Mouse (Mus musculus) kidney, embryonic 14.5 days (tissue): Measurements from ENCODE around the gene P3h4. TPM values are rescaled to one million over a fixed set of nuclear protein-coding genes. Genes with fewer than 3 reads are reported as not detected.
"Not testable (repeated sequence)": the region's sequence is repeated elsewhere in the genome, so short reads cannot be mapped to it uniquely, and the experiment has no call there.

ENCODE experiments used
- ATAC-seq: fragments of 200-750 bp; cut with Nextera tagmentation; 2 replicates; pipeline ENCODE4 v1.8.0; 2017; ENCODE audit warnings: moderate number of reproducible peaks, mild to moderate bottlenecking, moderate TSS enrichment, moderate library complexity; ENCODE audit not compliant: low FRiP score, low TSS enrichment
- H3K27ac ChIP-seq: fragments of 300-500 bp; sonication (generic); 2 replicates; pipeline ENCODE4 v1.5.1; 2014; ENCODE audit warnings: low read depth, mild to moderate bottlenecking, low read length, moderate library complexity, mixed read lengths
- H3K27me3 ChIP-seq: fragments of 300-500 bp; sonication (generic); 2 replicates; pipeline ENCODE4 v1.6.1; 2014; ENCODE audit warnings: mild to moderate bottlenecking, low read length; ENCODE audit not compliant: control insufficient read depth, insufficient read depth
- H3K36me3 ChIP-seq: fragments of 300-500 bp; sonication (generic); 2 replicates; pipeline ENCODE4 v1.6.1; 2014; ENCODE audit warnings: low read length, mixed read lengths; ENCODE audit not compliant: control insufficient read depth, insufficient read depth
- H3K4me1 ChIP-seq: fragments of 300-500 bp; sonication (generic); 2 replicates; pipeline ENCODE4 v1.6.1; 2014; ENCODE audit warnings: low read length, mixed read lengths; ENCODE audit not compliant: control insufficient read depth, insufficient read depth
- H3K4me2 ChIP-seq: fragments of 300-500 bp; sonication (generic); replicated peaks from 2 replicates; pipeline ENCODE4 v1.6.1; 2014; ENCODE audit warnings: low read depth, mild to moderate bottlenecking, low read length
- H3K4me3 ChIP-seq: fragments of 300-500 bp; sonication (generic); 2 replicates; pipeline ENCODE4 v1.5.1; 2014; ENCODE audit warnings: mild to moderate bottlenecking, low read length
- H3K9ac ChIP-seq: fragments of 300-500 bp; sonication (generic); 2 replicates; pipeline ENCODE4 v1.6.1; 2014; ENCODE audit warnings: low read depth, mild to moderate bottlenecking, low read length, moderate library complexity
- H3K9me3 ChIP-seq: fragments of 300-500 bp; sonication (generic); 2 replicates; pipeline ENCODE4 v1.6.1; 2016; ENCODE audit warnings: low read length; ENCODE audit not compliant: control insufficient read depth
- WGBS: fragments of 180-500 bp; shearing (Covaris S2); extraction: QIAGEN DNeasy Blood & Tissue Kit; methylation state at CpG from one replicate; pipeline ENCODE4 v1.1.7; 2014; 5-methylcytosine and 5-hydroxymethylcytosine counted together
- microRNA-seq: library from miRNA; unstranded; fragments of <30 nt; microRNA quantifications from one replicate; pipeline ENCODE4, GENCODE M21; 2016
- polyA plus RNA-seq: library from polyadenylated mRNA; unstranded; fragments of >200 nt; fragmentation: Nextera tagmentation; extraction: Ambion mirVana; gene quantifications from 2 replicates; pipeline ENCODE4 v1.2.1, GENCODE M21; 2014

P3h4 gene
- polyA plus RNA-seq, 1 experiment from 2014 or later: 59.7 TPM

GRCm38 (mm10) chr11:100362979-100363562 lies 51.6 kb downstream of the P3h4 start:
- H3K27ac ChIP-seq: no peak overlapping the region
- H3K9me3 ChIP-seq: no peaks in the 10 kb centered on the region
- no peaks in the 10 kb centered on the region for H3K4me1 ChIP-seq
- H3K4me3 ChIP-seq: no peak overlapping the region
- H3K27me3 ChIP-seq: peaks cover 7% of the 10 kb centered on the region
- H3K36me3 ChIP-seq: no peaks in the 10 kb centered on the region
- H3K4me2 ChIP-seq: no peak overlapping the region
- ATAC-seq: peak; percentile 36; the same call in 1 of the 2 replicates
- 21% methylated on average over 12 of the region's 12 CpGs for WGBS
- H3K9ac ChIP-seq: no peak overlapping the region

DNA sequence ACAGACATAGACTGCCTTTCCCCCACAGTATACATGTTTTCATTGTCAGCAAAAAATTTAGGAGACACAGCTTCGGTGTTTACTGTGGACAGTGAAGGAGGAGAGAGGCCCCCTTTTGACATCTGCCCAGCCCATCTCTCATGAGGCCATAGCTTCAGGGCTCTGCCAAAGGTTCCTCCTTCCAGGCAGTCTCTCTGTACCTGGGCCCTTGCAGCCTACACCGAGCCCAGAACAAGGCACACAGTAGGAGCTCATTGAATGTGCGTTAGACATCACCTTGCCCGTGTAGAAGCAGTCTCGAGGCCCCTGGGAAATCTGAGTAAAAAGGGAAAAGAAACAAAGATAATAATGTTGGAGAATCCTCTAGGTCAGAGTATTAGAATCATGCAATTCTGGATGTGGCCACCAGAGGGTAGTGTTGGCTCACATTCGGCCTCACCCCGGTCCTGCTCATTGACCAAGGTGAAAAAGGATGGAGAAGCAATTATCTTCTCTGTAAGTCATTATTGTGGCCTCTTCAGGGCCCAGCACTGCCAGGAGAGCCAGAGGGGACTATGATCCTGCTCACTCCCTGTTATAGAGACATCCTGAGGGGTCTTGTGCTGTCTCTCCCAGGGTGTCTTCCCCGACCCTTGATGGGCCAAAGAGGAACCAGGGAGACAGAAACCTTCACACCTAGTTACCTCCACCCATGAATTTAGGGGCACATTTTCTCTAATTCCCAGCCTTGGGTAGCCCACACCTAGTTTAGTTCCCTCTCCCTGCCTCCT lies 52.2 kb downstream of the P3h4 start:
- H3K9ac ChIP-seq: no peak overlapping the region
- H3K4me1 ChIP-seq: no peaks in the 10 kb centered on the region
- WGBS: 11% methylated on average over 8 of the region's 8 CpGs
- peak; percentile 57; the same call in 1 of the 2 replicates for ATAC-seq
- H3K27ac ChIP-seq: no peak overlapping the region
- H3K27me3 ChIP-seq: peaks cover 10% of the 10 kb centered on the region
- no peak overlapping the region for H3K4me2 ChIP-seq
- H3K9me3 ChIP-seq: no peaks in the 10 kb centered on the region
- no peak overlapping the region for H3K4me3 ChIP-seq
- no peaks in the 10 kb centered on the region for H3K36me3 ChIP-seq

DNA sequence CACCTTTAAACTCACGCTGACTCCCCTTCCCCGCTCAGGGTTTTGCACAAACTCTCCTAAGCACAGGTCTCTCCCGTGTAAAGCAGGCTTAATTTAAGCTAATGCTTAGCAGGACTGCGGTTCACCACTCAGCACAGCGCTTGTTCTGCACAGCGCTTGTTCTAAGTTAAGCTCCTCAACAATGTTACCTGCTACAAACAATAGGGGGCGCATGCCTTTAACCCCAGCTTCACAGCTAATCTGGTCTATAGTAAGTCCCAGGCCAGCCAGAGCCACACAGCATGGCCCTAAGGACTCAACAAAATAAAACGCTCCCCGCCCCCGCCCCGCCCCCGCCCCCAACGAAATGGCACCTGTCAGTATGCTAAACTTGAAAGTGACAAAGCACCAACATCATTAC lies 53.6 kb downstream of the P3h4 start:
- WGBS: no CpG with 5 or more reads among the region's 13 CpGs
- not testable (repeated sequence) for H3K9me3 ChIP-seq, H3K27ac ChIP-seq, H3K36me3 ChIP-seq, H3K4me1 ChIP-seq, H3K9ac ChIP-seq, H3K4me2 ChIP-seq, H3K4me3 ChIP-seq, ATAC-seq
- H3K27me3 ChIP-seq: peaks cover 21% of the 10 kb centered on the region

GRCm38 (mm10) chr11:100360175-100360574 lies 54.5 kb downstream of the P3h4 start:
- Histone ChIP-seq H3K4me2 (no peak overlapping the region), H3K27ac (no peak overlapping the region), H3K9ac (no peak overlapping the region), H3K4me1 (0 out of 2 replicates have a peak, but pooled peaks cover 3% of the 10 kb centered on the region), H3K9me3 (no peaks in the 10 kb centered on the region), H3K4me3 (no peak overlapping the region), H3K27me3 (peaks cover 30% of the 10 kb centered on the region), H3K36me3 (no peaks in the 10 kb centered on the region)
- 74% methylated on average over 6 of the region's 6 CpGs for WGBS
- no peak for ATAC-seq

Small RNA genes lying within 50 kb of the gene (microRNA-seq; reads per million reads assigned to microRNA genes)
- gene Gm27374: not detected

Other genes with a start within 250 kb of the P3h4 start
- gene Krt9, start 221.6 kb downstream of the P3h4 start, polyA plus RNA-seq: not detected in 2 replicates
- gene Krt14, start 207.3 kb downstream of the P3h4 start, polyA plus RNA-seq: not detected in 2 replicates
- gene Krt16, start 165.9 kb downstream of the P3h4 start, polyA plus RNA-seq: not detected in 2 replicates
- gene Krt17, start 153.8 kb downstream of the P3h4 start, polyA plus RNA-seq: 0.13 and 0.14 TPM in 2 replicates
- gene Krt42, start 145.0 kb downstream of the P3h4 start, polyA plus RNA-seq: not detected in 2 replicates
- 1,744 and 1,749 TPM in 2 replicates for gene Eif1, start 95.0 kb downstream of the P3h4 start, polyA plus RNA-seq
- gene Gast, start 80.4 kb downstream of the P3h4 start, polyA plus RNA-seq: not detected in 2 replicates
- gene Hap1, start 58.7 kb downstream of the P3h4 start, polyA plus RNA-seq: 6.0 and 6.3 TPM in 2 replicates
- gene Jup, start 17.1 kb downstream of the P3h4 start, polyA plus RNA-seq: 66.8 and 84.7 TPM in 2 replicates
- gene Fkbp10, start 861 bp upstream of the P3h4 start, polyA plus RNA-seq: 75.4 and 113 TPM in 2 replicates
- 100 and 112 TPM in 2 replicates for gene Nt5c3b, start 27.0 kb upstream of the P3h4 start, polyA plus RNA-seq
- gene Klhl10, start 27.1 kb upstream of the P3h4 start, polyA plus RNA-seq: 0.61 and 0.68 TPM in 2 replicates
- gene Klhl11, start 57.9 kb upstream of the P3h4 start, polyA plus RNA-seq: 8.5 and 12.3 TPM in 2 replicates
- gene Acly, start 113.2 kb upstream of the P3h4 start, polyA plus RNA-seq: 70.1 and 158 TPM in 2 replicates
- gene Ttc25, start 130.8 kb upstream of the P3h4 start, polyA plus RNA-seq: 0.58 and 0.77 TPM in 2 replicates
- 17.0 and 25.0 TPM in 2 replicates for gene Cnp, start 160.1 kb upstream of the P3h4 start, polyA plus RNA-seq
- 63.6 and 67.6 TPM in 2 replicates for gene Nkiras2, start 204.4 kb upstream of the P3h4 start, polyA plus RNA-seq
- 86.2 and 126 TPM in 2 replicates for gene Dnajc7, start 205.3 kb upstream of the P3h4 start, polyA plus RNA-seq